Mouse (Mus musculus): ENCODE data around the gene BC049715.

DNA sequence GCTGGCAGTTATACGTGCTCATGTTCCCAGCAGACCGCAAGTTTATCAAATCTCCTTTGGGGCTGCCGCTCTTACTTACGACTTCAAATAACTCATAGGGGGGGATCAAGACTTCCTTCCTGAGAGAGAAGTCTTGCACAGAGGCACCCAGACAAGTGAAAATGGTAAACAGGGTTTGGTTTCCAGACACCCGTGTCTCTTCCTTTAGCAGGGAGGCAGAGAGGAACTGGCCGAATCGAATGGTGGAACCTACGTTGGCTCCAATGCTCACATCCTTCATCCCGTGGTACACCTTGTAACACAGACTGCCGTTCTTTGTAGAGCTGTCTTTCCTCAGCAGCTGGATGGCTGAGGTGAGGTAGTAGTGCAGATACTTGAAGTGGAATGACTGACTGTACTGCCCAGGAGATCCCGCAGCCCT lies 26.9 kb downstream of the BC049715 start:
- TF ChIP-seq EP300 (IDR thresholded peaks at IDR 0.05; ENCODE audit: insufficient read depth, low read depth, low read length) (no peak), CTCF (IDR thresholded peaks at IDR 0.05) (no peak)
